Mouse (Mus musculus): ENCODE results near the gene Olah.

Olah gene

DNA sequence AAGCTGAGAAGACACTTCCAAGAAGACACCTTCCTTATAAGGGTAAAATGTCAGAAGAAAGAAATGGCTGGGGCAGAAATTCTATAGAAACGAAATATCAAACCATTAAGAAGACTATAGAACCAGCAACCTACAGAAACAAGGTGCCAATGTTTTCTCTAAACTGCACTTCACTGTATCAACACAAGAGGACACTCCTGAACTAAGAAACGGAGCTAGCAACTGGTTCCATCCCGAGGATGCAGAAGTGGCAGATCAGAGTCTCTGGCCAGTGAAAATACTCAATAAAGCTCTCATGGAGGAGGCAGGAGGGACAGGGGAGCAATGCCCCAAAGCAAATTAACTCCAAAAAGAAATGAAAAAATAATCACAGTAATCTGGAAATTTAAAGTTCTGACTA lies 48.1 kb downstream of the Olah start:
- DNase-seq (ENCODE audit: low spot score) = no peak

DNA sequence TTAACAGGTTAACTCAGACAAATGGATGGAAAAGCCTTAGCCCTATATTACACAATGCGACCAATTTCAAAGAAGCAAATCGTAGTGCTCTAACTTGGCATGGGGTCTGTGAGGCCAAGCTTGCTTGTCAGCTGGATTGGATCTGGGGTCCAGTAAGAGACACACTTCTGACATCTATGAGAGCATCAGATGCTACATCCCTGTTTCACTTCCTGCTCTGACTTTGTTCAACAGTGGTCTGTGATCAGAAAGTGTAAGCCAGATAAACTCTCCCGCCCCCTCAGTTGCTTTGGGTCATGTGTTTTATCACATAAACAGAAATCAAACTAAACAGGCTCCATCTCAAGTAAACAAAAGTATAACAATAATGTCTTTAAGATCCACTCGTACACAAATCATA lies 48.6 kb downstream of the Olah start:
- no peak for DNase-seq (ENCODE audit: low spot score)

DNA sequence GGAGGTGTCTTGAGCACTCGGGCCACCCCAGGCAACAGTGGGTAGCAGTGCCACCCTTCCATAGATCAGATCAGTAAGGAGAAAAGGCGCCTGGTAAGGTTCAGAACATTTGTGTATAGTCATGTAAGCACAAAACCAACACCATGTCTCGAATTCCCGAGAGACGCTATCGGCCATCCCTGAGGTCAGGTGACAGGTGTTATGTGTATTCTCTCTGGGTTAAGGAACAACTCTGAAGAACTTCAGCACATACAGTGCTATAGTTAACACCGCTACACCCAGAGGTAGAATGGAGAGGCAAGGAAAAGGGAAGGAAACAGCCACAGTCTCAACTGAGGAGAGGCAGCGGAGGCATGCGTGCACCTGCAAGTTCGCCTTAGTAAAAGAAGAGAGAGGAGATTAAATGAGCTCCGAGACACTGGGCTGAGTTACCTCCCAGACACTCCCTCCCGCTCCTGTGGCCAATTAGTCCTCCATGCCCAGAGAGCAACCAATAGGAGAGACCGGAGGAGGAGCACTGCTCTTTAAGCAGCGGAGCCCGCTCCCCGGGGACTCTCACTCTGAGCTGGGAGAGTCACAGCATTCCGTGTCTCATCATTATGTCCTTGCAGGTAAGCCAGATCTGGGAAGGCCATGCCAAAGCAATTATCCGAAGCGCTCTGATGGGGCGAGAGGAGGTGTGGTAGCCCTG lies 61.3 kb downstream of the Olah start, which contains the start of gene Acbd7:
Gene Acbd7 (plus strand): TSS at position 558 of the 691 bp plus-strand sequence.
- DNase-seq (ENCODE audit: low spot score) = peak; percentile 62

GRCm38 (mm10) chr2:3333761-3334160 lies 63.2 kb downstream of the Olah start:
- no peak for DNase-seq (ENCODE audit: low spot score)

DNA sequence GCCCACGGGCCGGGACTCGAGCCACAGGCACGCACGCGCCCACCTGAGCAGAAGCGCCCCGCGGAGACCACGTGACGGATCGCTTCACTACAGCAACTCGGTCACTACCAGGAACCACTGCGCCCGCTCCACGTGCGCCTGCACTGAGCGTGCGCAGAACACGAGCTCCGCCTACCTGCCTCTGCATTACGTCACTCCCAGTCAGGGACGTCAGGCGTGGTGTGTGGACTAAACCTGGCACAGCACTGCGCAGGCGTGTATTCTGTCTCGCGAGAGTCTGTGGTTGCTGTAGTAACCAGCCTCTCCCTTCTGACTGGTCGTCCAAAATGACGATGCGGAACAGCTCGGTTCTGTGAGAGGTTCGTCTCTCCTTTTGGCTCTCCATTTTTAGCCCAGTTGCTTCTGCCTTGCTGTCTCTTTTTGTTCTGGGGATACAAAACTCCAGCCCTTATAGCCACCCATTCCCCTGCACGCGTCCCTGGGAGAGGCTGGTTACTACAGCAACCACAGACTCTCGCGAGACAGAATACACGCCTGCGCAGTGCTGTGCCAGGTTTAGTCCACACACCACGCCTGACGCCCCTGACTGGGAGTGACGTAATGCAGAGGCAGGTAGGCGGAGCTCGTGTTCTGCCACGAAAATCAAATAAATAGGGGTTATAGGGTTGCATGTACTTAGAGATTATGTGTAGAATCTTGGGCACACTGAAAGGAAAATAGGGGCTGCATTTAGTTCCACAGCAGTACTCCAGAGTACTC lies 64.3 kb downstream of the Olah start, which contains the start of gene Rpp38:
Gene Rpp38 (minus strand): TSS at position 160 of the 759 bp plus-strand sequence.
- peak; percentile 98 for DNase-seq (ENCODE audit: low spot score)

- no peak for DNase-seq (ENCODE audit: low spot score)
Observed at GRCm38 (mm10) chr2:3332056-3332455, 65.0 kb downstream of the Olah start.

GRCm38 (mm10) chr2:3331071-3331703 lies 65.8 kb downstream of the Olah start:
- DNase-seq (ENCODE audit: low spot score) = no peak

- no peak for DNase-seq (ENCODE audit: low spot score)
Observed at GRCm38 (mm10) chr2:3327351-3327750, 69.7 kb downstream of the Olah start.

DNA sequence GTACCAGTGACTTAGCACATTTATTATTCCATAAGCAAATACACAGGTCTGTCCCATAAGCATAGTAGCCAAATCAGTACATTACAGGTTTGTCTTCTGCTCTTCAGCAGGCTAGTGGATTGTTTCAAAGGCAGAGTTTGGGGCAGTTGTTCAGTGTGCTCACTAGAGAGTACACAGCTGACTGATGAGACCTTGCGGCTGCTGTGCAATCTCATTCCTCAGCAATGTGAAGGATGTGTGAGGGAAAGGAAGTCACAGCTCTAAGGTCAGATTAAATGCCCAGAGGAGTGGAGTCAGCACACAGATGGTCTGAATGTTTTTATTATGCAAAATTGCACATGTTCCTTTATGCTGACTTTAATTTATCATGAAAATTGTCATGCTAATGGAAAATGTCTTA lies 70.5 kb downstream of the Olah start:
- DNase-seq (ENCODE audit: low spot score) = no peak

DNA sequence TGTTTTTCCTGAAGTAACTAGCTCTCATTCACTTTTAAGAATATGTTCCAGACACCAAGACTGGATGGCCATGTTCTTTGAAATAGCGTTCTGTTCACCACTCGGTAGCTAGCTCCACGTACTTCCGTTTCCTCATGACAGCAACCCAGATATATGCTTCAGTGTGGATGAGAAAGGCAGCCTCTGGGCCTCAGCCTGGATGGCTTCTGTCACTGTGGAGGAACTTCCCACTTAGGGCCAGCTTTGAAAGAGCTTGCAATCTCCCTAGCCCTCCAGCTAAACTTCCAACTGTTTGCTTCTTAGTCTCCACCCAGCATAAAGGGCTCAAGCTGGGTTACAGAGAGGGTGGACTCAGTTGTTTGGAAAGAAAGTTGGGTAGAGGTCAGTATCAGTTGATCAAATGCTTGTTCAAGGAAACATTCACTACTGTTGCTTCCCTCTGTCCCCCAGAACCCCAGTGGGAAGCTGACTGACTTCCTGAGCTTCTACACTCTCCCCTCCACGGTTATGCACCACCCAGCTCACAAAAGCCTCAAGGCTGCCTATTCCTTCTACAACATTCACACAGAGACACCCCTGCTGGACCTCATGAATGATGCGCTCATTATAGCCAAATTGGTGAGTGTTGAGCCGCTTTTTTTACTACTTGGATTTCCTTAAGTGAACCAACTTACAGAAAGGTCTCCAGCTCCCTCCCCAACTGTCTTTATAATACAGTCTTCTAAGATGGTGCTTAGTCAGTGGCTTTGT lies 72.5 kb downstream of the Olah start:
- no peak for DNase-seq (ENCODE audit: low spot score)

DNA sequence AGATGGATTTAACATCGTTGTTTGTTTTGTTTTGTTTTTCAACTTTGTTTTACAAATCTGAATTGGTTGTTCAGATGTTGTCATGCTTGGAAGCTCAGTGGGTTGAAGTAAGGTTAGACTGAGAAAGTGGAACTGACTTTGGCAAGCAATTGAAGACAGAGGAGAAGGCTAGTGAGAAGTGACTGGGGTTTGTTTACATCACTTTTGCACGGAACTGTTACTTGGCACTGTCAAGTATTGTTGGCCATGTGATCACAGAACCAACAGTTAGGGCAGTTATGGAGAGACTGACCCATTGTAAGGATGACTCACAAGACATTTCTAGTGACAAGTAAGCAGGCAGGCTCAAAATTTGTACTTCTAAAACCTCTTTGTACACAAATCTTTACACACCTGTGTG lies 73.9 kb downstream of the Olah start:
- no peak for DNase-seq (ENCODE audit: low spot score)

GRCm38 (mm10) chr2:3305426-3306025 lies 91.5 kb downstream of the Olah start:
- DNase-seq (ENCODE audit: low spot score) = no peak

DNA sequence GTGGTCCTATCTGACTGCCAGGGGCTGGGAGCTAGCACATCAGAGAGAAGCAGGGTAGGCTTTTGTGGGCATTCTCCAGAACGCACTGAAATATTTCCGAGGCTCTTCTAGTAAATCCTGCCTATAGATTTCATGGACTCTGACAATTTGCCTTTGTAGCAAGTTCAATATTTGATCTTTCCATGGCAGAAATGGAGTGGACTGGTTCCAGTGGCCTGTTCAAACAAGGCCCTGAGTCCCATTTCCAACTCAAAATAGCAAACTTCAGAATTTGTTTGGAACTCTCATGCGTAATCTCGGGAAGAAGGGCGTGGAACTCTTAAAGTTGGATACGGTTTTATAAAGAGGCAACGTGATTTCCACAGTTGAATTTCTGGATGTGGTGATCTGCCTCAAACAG lies 101.2 kb downstream of the Olah start:
- no peak for DNase-seq (ENCODE audit: low spot score)

GRCm38 (mm10) chr2:3292170-3292569 lies 104.8 kb downstream of the Olah start:
- no peak for DNase-seq (ENCODE audit: low spot score)
